Mouse (Mus musculus): ENCODE measurements around the gene Pprc1.

The Pprc1 gene

GRCm38 (mm10) chr19:46033911-46034310, 10.8 kb upstream of the Pprc1 start:
- no peak for DNase-seq (ENCODE audit: low spot score in 2 of 2)

DNA sequence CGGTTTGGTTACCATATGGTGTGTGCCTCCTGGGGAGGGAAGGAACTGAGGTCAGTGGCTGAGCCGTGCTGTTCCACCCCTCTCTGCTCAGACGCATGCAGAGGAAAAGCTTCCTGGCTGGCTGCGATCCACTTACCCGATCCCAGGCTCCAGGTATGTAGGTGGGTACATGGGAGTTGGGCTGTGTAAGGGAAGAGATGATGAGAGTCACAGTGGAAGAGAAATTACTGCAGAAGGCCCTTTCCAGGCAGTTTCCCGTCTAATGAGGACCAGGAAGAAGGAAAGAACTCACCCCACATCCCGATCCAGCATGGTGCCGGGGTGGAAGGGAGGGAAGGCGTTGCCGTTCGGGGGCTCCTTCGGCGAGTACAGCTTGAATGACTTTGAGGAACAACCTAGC, 8.7 kb upstream of the Pprc1 start:
- no peak for DNase-seq (ENCODE audit: low spot score in 2 of 2)

- no peak for DNase-seq (ENCODE audit: low spot score in 2 of 2)
Observed at GRCm38 (mm10) chr19:46036477-46037242, 8.0 kb upstream of the Pprc1 start.

DNA sequence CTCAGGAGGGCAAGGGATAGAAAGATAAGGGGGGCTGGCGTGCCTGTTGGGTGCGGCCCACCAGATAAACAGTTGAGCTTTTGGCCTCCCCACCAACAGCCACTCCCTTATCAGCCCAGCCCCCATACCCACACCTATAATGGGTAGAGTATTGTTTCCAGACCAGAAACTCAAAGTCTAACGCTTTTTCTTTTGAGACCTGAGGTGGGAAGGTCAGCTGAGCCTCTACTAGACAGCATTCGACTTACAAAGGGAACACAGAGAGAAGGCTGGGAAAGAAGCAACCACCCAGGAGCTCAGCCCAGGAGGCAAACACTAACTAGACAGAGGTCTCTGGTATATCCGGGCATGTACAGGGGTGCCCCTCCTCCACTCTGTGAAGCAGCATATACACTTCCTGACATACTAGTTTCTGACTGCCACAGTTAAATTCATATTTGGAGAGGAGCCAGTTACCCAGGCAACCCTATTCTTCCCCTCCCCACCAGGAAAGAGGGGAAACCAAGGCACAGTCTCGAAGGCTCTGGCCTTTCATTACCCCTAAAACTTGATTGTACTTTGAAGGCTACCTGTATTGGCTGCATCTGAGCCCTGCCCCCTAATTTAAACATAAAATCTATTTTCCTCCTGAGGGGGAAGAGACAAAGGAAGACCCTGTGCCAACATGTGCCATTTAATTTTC, 7.3 kb upstream of the Pprc1 start:
- DNase-seq (ENCODE audit: low spot score in 2 of 2) = no peak

GRCm38 (mm10) chr19:46037925-46038850, 6.5 kb upstream of the Pprc1 start:
- DNase-seq (ENCODE audit: low spot score in 2 of 2) = peak in 1 of 2 experiments; percentile 41

- DNase-seq (ENCODE audit: low spot score in 2 of 2) = peak in 1 of 2 experiments; percentile 42
Observed at GRCm38 (mm10) chr19:46038851-46039260, 5.8 kb upstream of the Pprc1 start.

DNA sequence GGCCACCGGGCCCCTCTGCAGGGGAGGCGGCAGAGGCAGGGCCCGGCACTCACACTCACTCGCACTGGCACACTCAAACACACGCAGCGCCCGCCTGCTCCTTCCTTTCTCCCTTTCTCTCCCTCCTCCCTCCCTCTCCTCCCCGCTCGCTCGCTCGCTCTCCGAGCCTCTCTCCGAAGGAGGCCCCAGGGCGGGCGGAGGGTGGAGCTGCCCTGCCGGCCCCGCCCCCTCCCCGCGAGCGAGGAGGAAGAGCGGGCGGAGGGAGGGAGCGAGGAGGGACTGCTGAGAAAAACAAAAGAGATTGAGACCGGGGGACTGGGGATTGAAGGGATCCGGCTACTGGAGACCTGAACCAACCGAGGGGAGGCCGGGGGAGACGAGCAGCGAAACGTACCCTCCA, 5.2 kb upstream of the Pprc1 start:
- peak; percentile 69 to 86 for DNase-seq (ENCODE audit: low spot score in 2 of 2)

- DNase-seq (ENCODE audit: low spot score in 2 of 2) = no peak
Observed at GRCm38 (mm10) chr19:46040149-46040902, 4.4 kb upstream of the Pprc1 start.

GRCm38 (mm10) chr19:46041299-46041932, 3.3 kb upstream of the Pprc1 start:
- no peak for DNase-seq (ENCODE audit: low spot score in 2 of 2)

- peak; percentile 61 to 77 for DNase-seq (ENCODE audit: low spot score in 2 of 2)
Observed at GRCm38 (mm10) chr19:46041933-46042475, 2.7 kb upstream of the Pprc1 start.

DNA sequence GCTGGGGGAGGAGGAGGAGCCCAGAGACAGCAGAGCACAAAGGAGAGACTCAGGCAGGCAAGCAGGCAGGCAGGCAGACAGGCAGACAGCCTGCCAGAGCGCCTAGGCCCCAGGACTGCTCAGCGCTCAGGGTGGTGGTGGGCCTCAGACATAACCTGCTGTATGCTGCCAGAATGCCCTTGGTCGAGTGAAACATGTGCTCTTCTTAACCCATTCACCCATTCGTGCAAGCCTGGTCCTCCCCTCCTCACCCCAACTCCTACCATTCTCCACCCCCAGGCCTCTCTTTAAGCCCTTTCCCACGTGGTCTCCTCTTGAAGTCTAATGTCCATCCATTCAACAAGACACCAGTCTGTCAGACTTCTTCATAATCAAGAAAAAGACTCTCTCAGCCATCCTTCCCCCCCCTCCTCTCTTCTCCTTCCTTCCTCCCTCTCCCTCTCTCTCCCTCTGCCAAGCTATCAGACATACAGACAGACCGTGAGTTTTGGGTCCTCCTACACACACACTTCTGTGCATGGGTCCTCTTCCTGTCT, 2.1 kb upstream of the Pprc1 start:
- DNase-seq (ENCODE audit: low spot score in 2 of 2) = no peak

DNA sequence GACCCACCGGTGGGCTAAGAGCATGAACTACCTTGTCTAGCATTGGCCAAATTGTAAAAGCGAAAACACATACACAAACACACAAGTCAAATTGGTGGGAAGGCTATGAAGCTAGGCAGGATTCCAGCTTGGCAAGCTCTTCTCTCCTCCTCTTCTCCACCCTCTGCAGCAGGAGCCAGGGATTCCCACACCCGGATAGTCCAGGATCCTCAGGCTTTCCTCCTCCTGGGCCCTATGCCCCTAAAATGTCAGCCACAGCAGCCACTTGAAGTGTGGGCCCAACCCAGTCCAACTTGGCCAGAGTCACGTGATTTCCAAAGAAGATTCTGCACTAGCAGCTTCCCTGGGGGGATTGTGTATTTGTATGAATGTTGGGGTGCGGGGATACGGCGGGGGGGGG, 1.3 kb upstream of the Pprc1 start:
- DNase-seq (ENCODE audit: low spot score in 2 of 2) = peak in 1 of 2 experiments; percentile 56

- peak; percentile 75 to 85 for DNase-seq (ENCODE audit: low spot score in 2 of 2)
Observed at GRCm38 (mm10) chr19:46044993-46045695, 458 bp downstream of the Pprc1 start, which contains the start of gene Ldb1. Gene Ldb1 (minus strand): TSS chr19:46045214.

- DNase-seq (ENCODE audit: low spot score in 2 of 2) = peak; percentile 50 to 55
Observed at GRCm38 (mm10) chr19:46045696-46046311, 1.1 kb downstream of the Pprc1 start.

- DNase-seq (ENCODE audit: low spot score in 2 of 2) = no peak
Observed at GRCm38 (mm10) chr19:46046621-46047025, 1.9 kb downstream of the Pprc1 start.

DNA sequence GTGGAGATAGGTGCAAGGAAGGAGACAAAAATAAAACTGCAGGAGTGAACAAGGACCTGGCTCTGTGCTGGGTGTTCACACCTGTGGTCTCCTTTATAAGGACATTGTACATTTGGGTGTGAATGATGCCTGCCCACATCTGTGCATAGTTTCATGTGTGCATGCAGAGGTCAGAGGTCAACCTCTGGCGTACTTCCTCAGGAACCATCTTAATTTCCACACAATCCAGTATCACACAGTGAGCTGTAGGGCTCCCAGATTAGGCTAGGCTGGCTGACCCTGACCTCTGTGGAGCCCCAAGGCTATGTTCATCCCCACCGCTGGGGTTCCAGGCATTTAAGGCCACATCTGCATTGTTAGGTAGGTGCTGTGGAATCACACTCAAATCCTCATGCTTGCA, 2.7 kb downstream of the Pprc1 start:
- DNase-seq (ENCODE audit: low spot score in 2 of 2) = no peak

GRCm38 (mm10) chr19:46049129-46049528, 4.4 kb downstream of the Pprc1 start:
- no peak for DNase-seq (ENCODE audit: low spot score in 2 of 2)

DNA sequence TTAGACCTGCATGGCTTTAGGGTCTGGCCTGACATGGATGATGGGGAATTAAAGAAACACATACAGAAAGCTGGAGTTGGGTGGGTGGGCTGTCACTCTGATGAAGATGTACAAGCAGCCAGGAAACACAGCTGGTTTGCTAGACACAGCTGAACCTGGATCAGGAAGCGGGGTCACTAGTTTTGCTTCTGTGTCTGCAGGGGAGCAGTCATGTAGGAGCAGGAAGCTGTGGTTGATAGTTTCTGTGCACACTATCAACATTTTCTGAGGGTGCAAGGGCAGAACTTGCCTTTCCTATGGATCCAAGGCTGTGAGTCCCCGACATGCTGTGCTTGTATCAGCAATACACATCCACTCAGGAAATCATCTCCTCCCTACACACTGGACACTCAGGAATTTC, 5.8 kb downstream of the Pprc1 start:
- no peak for DNase-seq (ENCODE audit: low spot score in 2 of 2)

DNA sequence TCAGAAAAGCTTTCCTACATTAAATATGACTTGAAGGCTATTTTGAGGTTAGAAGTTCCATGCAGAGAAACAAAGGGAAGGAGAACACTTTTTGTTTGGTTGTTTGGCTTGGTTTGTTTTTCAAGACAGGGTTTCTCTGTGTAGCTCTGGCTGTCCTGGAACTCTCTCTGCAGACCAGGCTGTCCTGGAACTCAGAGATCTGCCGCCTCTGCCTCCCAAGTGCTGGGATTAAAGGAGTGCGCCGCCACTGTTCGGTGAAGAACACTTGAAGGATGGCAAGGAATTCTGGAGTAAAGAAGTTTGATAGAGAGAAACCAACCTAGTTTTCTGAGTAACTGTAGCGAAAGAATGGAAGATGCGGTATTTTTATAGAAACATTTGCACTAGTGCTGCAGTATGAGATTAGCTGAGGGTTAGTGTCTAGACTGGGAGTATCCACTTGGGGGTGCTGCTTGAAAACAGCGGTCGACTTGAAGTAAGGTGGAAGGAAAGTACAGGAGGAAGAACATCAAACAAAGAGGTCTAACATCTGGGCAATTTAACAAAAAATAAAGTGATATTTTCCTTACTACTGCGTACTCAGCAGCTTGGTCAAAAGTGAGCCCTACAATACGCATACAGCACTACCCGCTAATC, 11.2 kb downstream of the Pprc1 start:
- no peak for DNase-seq (ENCODE audit: low spot score in 2 of 2)
